In the genomic region with DNA sequence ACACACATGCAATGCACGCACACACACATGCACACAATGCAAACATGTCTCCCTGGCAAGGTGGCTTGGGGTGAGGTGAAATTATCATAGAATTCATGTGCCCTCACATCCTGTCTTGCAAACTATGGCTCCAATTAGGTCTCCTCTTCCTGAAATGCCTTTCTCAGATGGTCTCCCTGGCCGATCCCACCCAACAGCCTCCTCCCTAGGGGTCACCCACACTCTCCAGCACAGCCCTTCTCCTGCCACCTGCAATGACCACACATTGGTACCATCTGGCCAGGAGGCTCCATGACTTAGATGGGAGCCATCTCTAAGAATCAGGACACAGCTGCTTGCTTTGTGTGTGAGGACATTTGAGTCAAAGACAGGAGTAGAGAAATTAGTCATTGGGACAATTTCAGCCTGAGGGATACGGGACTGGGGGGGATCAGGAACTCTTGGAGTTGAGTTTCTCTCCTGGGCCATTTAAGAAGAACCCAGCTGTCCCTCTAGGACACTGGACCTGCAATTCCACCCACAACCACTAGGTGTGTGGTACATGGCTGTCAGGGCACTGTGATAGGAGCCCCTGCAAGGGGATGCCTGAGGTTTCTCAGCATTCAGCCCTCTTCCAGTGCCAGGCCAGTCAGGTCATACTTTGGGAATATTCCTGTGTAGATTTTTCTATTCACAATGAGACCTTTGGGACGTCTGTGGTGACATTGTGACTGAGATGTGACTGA, we compare ENCODE assay signal across 9 mouse cellular contexts. TPM values are rescaled to one million over a fixed set of nuclear protein-coding genes. Genes with fewer than 3 reads are reported as not detected.
DNase-seq lines count a peak whose midpoint lies in the region; ATAC-seq and TF ChIP-seq lines count a peak whose summit lies in the region.
"Had no signal": no experiment of that assay in that cellular context is flagged by ENCODE, and none has a peak within 500 bp of the region (broad histone marks: within the 10 kb centered on the region; RNA-seq: fewer than 3 reads in every experiment).

No protein-coding gene starts in this region.

- intact Hi-C loops in left cerebral cortex, postnatal 25 days (cut with DNase I) = no loop called here

- H3K4me2 ChIP-seq in lung, postnatal 0 days (replicated peaks; ENCODE audit: low read depth, low read length) = no peak overlapping the region

- H3K9ac ChIP-seq in lung, postnatal 0 days (replicated peaks; ENCODE audit: low read depth) = no peak overlapping the region

- no peak overlapping the region for H3K27ac ChIP-seq in lung, postnatal 0 days (ENCODE audit: low read length)

- no peaks in the 10 kb centered on the region for H3K36me3 ChIP-seq in lung, postnatal 0 days (ENCODE audit: insufficient read depth, low read length)

- no peaks in the 10 kb centered on the region for H3K27me3 ChIP-seq in lung, postnatal 0 days (replicated peaks; ENCODE audit: insufficient read depth, low read length)

- no peak for ATAC-seq in lung, postnatal 0 days
- no peak for ATAC-seq in frontal cortex, adult (ENCODE audit: low TSS enrichment)

- H3K4me1 ChIP-seq in lung, postnatal 0 days (ENCODE audit: insufficient read depth, low read depth, low read length) = no peaks in the 10 kb centered on the region

- peak; percentile 87 for DNase-seq in heart, adult 11 months
- no peak for DNase-seq in heart, adult 8-10 months (ENCODE audit: low spot score)
- DNase-seq in urinary bladder, postnatal 14 days (ENCODE audit: low spot score) = peak; percentile 25
- DNase-seq in urinary bladder, postnatal 36 days (ENCODE audit: low spot score in 2 of 2) = no peak
- no peak for DNase-seq in lung, postnatal 0 days (ENCODE audit: low spot score)
- DNase-seq in left cerebral cortex, postnatal 25 days (ENCODE audit: low spot score in 2 of 2) = no peak
- DNase-seq in frontal cortex, postnatal 25 days (ENCODE audit: low spot score in 2 of 2) = no peak

- no peak for TF ChIP-seq EP300 in lung, postnatal 0 days (IDR thresholded peaks at IDR 0.05)

- peak; percentile 65 for TF ChIP-seq CTCF in lung, postnatal 0 days (IDR thresholded peaks at IDR 0.05)

- WGBS in lung, postnatal 0 days = 64% methylated on average over 4 of the region's 4 CpGs

- no peak overlapping the region for H3K4me3 ChIP-seq in lung, postnatal 0 days (ENCODE audit: low read depth, low read length)
- H3K4me3 ChIP-seq: myocyte had no signal

- H3K9me3 ChIP-seq in lung, postnatal 0 days (ENCODE audit: low read length) = no peaks in the 10 kb centered on the region

RNA-seq across cellular contexts. Expression of a gene that starts 17.8 kb away (rescaled TPM):
- 1 to 10 TPM; 3.7 to 6.6 (median 6.3) TPM for total RNA-seq in heart, adult 8-10 months (2022)
- 8.1 and 8.7 TPM in 2 replicates for polyA plus RNA-seq in lung, postnatal 0 days (2015; fragmentation: Nextera tagmentation; extraction: Ambion mirVana)
- under 1 TPM; 0.53 to 0.78 TPM for total RNA-seq in left cerebral cortex, postnatal 25 days (2021)

RNA-seq across cellular contexts. Expression of a gene that starts 54.8 kb away (rescaled TPM):
- 1 to 10 TPM in 3 of 4 experiments, under 1 TPM in 1; 0.65 to 1.9 (median 1.2) TPM for total RNA-seq in heart, adult 8-10 months (2022)
- 0.06 TPM in 1 of 2 replicates, not detected in the other for polyA plus RNA-seq in lung, postnatal 0 days (2015; fragmentation: Nextera tagmentation; extraction: Ambion mirVana)
- not detected for total RNA-seq in left cerebral cortex, postnatal 25 days (2021)

Comparison
In these comparisons a context has a peak if more than half of its experiments do, and no peak if none do; other contexts are left out.
1. DNase-seq: peak in heart, adult 11 months (single experiment) and urinary bladder, postnatal 14 days (single experiment); none in heart, adult 8-10 months (single experiment), urinary bladder, postnatal 36 days (0 of 2), lung, postnatal 0 days (single experiment), left cerebral cortex, postnatal 25 days (0 of 2) and frontal cortex, postnatal 25 days (0 of 2).